Mouse (Mus musculus): ENCODE measurements around the gene Lef1. TPM values are rescaled to one million over a fixed set of nuclear protein-coding genes. Genes with fewer than 3 reads are reported as not detected.

Gene Lef1
- total and polyA plus RNA-seq, 3 experiments = 0.18 to 0.54 TPM; not detected in 1

- DNase-seq (ENCODE audit: low read depth, low spot score) = no peak
- Histone ChIP-seq H3K9ac (ENCODE audit: control insufficient read depth, low read depth, low read length, poor library complexity, severe bottlenecking) (no peak overlapping the region), H3K9me3 (replicated peaks; ENCODE audit: insufficient read depth, low read length) (no peaks in the 10 kb centered on the region), H3K36me3 (ENCODE audit: control insufficient read depth in 1 of 2, insufficient read depth in 2 of 2, low read length in 2 of 2) (no peaks in the 10 kb centered on the region), H3K27ac (ENCODE audit: control insufficient read depth, low read depth, low read length) (no peak overlapping the region), H3K27me3 (ENCODE audit: control insufficient read depth in 1 of 2, insufficient read depth in 2 of 2, low read length in 2 of 2) (no peaks in the 10 kb centered on the region), H3K4me1 (ENCODE audit: control insufficient read depth in 1 of 2, insufficient read depth in 2 of 2, low read length in 2 of 2) (no peaks in the 10 kb centered on the region), H3K4me3 (ENCODE audit: control insufficient read depth in 1 of 2, insufficient read depth in 1 of 2, low read depth in 2 of 2, low read length in 2 of 2) (no peak overlapping the region), H3K79me2 (ENCODE audit: control insufficient read depth, insufficient read depth, low read length, poor library complexity) (no peaks in the 10 kb centered on the region)
- no peak for TF ChIP-seq ZNF384 (IDR thresholded peaks at IDR 0.05; ENCODE audit: low read depth, low read length)
- no peak for TF ChIP-seq POLR2AphosphoS2 (IDR thresholded peaks at IDR 0.05; ENCODE audit: low read length)
- no peak for TF ChIP-seq USF1 (IDR thresholded peaks at IDR 0.05; ENCODE audit: low read depth, low read length)
- TF ChIP-seq GATA1 (IDR thresholded peaks at IDR 0.05; ENCODE audit: low read depth, low read length) = no peak
- no peak for TF ChIP-seq ETS1 (IDR thresholded peaks at IDR 0.05; ENCODE audit: low read depth, low read length)
- TF ChIP-seq NELFE (IDR thresholded peaks at IDR 0.05; ENCODE audit: low read depth, low read length) = no peak
- TF ChIP-seq USF2 (IDR thresholded peaks at IDR 0.05; ENCODE audit: borderline replicate concordance in 1 of 2, insufficient read depth in 1 of 2, low read depth in 1 of 2, low read length in 2 of 2) = no peak
- no peak for TF ChIP-seq POLR2A (IDR thresholded peaks at IDR 0.05; ENCODE audit: control insufficient read depth in 1 of 2, insufficient read depth in 1 of 2, low read depth in 1 of 2, low read length in 2 of 2, poor library complexity in 1 of 2)
- TF ChIP-seq UBTF (IDR thresholded peaks at IDR 0.05; ENCODE audit: borderline replicate concordance, insufficient read depth, low read depth, low read length) = no peak
- no peak for TF ChIP-seq ZMIZ1 (IDR thresholded peaks at IDR 0.05; ENCODE audit: low read depth, low read length)
- TF ChIP-seq TCF12 (IDR thresholded peaks at IDR 0.05; ENCODE audit: low read depth, low read length) = no peak
- TF ChIP-seq ZKSCAN1 (IDR thresholded peaks at IDR 0.05; ENCODE audit: low read depth, low read length) = no peak
- no peak for TF ChIP-seq POLR2AphosphoS5 (IDR thresholded peaks at IDR 0.05; ENCODE audit: borderline replicate concordance, low read depth, low read length)
- TF ChIP-seq E2F4 (IDR thresholded peaks at IDR 0.05; ENCODE audit: borderline replicate concordance, low read depth, low read length) = no peak
Observed at GRCm38 (mm10) chr3:131138224-131138623, 28.0 kb downstream of the Lef1 start.

- Histone ChIP-seq H3K4me1 (ENCODE audit: control insufficient read depth in 1 of 2, insufficient read depth in 2 of 2, low read length in 2 of 2) (no peaks in the 10 kb centered on the region), H3K79me2 (ENCODE audit: control insufficient read depth, insufficient read depth, low read length, poor library complexity) (no peaks in the 10 kb centered on the region), H3K9ac (ENCODE audit: control insufficient read depth, low read depth, low read length, poor library complexity, severe bottlenecking) (no peak overlapping the region), H3K27ac (ENCODE audit: control insufficient read depth, low read depth, low read length) (no peak overlapping the region), H3K36me3 (ENCODE audit: control insufficient read depth in 1 of 2, insufficient read depth in 2 of 2, low read length in 2 of 2) (no peaks in the 10 kb centered on the region), H3K27me3 (ENCODE audit: control insufficient read depth in 1 of 2, insufficient read depth in 2 of 2, low read length in 2 of 2) (no peaks in the 10 kb centered on the region), H3K4me3 (ENCODE audit: control insufficient read depth in 1 of 2, insufficient read depth in 1 of 2, low read depth in 2 of 2, low read length in 2 of 2) (no peak overlapping the region), H3K9me3 (replicated peaks; ENCODE audit: insufficient read depth, low read length) (no peaks in the 10 kb centered on the region)
- TF ChIP-seq CHD1 (IDR thresholded peaks at IDR 0.05; ENCODE audit: low read depth, low read length) (no peak), NRF1 (IDR thresholded peaks at IDR 0.05; ENCODE audit: insufficient read depth, low read depth, low read length, poor library complexity, severe bottlenecking) (no peak), ETS1 (IDR thresholded peaks at IDR 0.05; ENCODE audit: low read depth, low read length) (no peak), E2F4 (IDR thresholded peaks at IDR 0.05; ENCODE audit: borderline replicate concordance, low read depth, low read length) (no peak), MYB (IDR thresholded peaks at IDR 0.05; ENCODE audit: low read depth, low read length) (no peak), SMC3 (IDR thresholded peaks at IDR 0.05; ENCODE audit: low read depth, low read length) (no peak), EP300 (IDR thresholded peaks at IDR 0.05; ENCODE audit: low read depth in 1 of 2, low read length in 2 of 2) (no peak), HCFC1 (IDR thresholded peaks at IDR 0.05; ENCODE audit: low read depth, low read length) (no peak)
- no peak for DNase-seq (ENCODE audit: low read depth, low spot score)
Observed at GRCm38 (mm10) chr3:131138797-131139196, 28.5 kb downstream of the Lef1 start.

Measured in MEL (cell line).